Mouse (Mus musculus) adrenal gland, adult 8-10 months (tissue): ENCODE data around the gene Zcchc2. TPM values are rescaled to one million over a fixed set of nuclear protein-coding genes. Genes with fewer than 3 reads are reported as not detected.
A peak's percentile ranks its signal among the peaks of the same experiment; 100 is the strongest.

ENCODE experiments used
- DNase-seq: peaks from one replicate; pipeline ENCODE4 v3.0.0; 2022
- total RNA-seq, 4 experiments: library from RNA; stranded (reverse); gene quantifications; 2 replicates each; pipeline ENCODE4 v1.2.4; 2022

The Zcchc2 gene
- total RNA-seq, 4 experiments from 2014 or later: 18.1 to 20.1 (median 19.8) TPM

GRCm38 (mm10) chr1:106036861-106037599 lies 46.8 kb downstream of the Zcchc2 start:
- DNase-seq: peak; percentile 37

- DNase-seq: no peak
Measured at GRCm38 (mm10) chr1:106039326-106039725, 49.1 kb downstream of the Zcchc2 start.

- peak; percentile 50 for DNase-seq
Measured at GRCm38 (mm10) chr1:106040271-106040670, 50.1 kb downstream of the Zcchc2 start.

GRCm38 (mm10) chr1:106042221-106042620 lies 52.0 kb downstream of the Zcchc2 start:
- DNase-seq: no peak

GRCm38 (mm10) chr1:106043053-106043820 lies 53.0 kb downstream of the Zcchc2 start:
- peak; percentile 20 for DNase-seq

- no peak for DNase-seq
Measured at GRCm38 (mm10) chr1:106049036-106049435, 58.8 kb downstream of the Zcchc2 start.

- DNase-seq: no peak
Measured at GRCm38 (mm10) chr1:106054978-106055377, 64.8 kb downstream of the Zcchc2 start.

- DNase-seq: no peak
Measured at GRCm38 (mm10) chr1:106058355-106058754, 68.1 kb downstream of the Zcchc2 start.

- DNase-seq: no peak
Measured at GRCm38 (mm10) chr1:106059516-106060277, 69.5 kb downstream of the Zcchc2 start.

- DNase-seq: no peak
Measured at GRCm38 (mm10) chr1:106061185-106061910, 71.1 kb downstream of the Zcchc2 start.

GRCm38 (mm10) chr1:106062891-106063590 lies 72.8 kb downstream of the Zcchc2 start:
- no peak for DNase-seq

GRCm38 (mm10) chr1:106063591-106064170 lies 73.5 kb downstream of the Zcchc2 start:
- no peak for DNase-seq

- no peak for DNase-seq
Measured at GRCm38 (mm10) chr1:106064291-106064690, 74.1 kb downstream of the Zcchc2 start.

GRCm38 (mm10) chr1:106064711-106065110 lies 74.5 kb downstream of the Zcchc2 start:
- peak; percentile 28 for DNase-seq

GRCm38 (mm10) chr1:106065679-106066078 lies 75.5 kb downstream of the Zcchc2 start:
- no peak for DNase-seq

GRCm38 (mm10) chr1:106067306-106067705 lies 77.1 kb downstream of the Zcchc2 start:
- no peak for DNase-seq

- DNase-seq: no peak
Measured at GRCm38 (mm10) chr1:106069867-106070543, 79.8 kb downstream of the Zcchc2 start.

- no peak for DNase-seq
Measured at GRCm38 (mm10) chr1:106070814-106071213, 80.6 kb downstream of the Zcchc2 start.

- DNase-seq: peak; percentile 42
Measured at GRCm38 (mm10) chr1:106071237-106072070, 81.2 kb downstream of the Zcchc2 start.

- DNase-seq: no peak
Measured at GRCm38 (mm10) chr1:106072071-106072440, 81.8 kb downstream of the Zcchc2 start.
